ENCODE assay signal across 23 mouse cellular contexts in the genomic region with DNA sequence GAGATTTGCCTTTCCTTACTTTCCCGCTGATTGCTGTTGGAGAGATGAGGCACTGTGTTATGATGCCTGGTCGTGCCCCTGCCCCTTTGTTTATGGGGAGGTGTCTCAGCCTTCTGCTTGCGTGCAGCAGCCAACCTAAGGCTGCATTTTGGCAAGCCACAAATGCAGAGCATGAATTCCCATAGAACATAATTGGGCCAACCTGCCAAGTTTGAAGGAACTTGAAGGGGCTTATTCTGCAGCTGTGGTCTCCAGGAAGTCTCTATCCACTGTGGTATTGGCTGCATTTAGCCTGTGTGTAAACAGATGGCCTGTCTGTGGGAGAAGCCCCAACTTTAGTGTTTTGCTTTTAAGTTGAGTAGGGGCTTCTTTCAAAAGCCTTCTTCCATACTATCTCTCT. TPM values are rescaled to one million over a fixed set of nuclear protein-coding genes. Genes with fewer than 3 reads are reported as not detected.
"Had no signal": no experiment of that assay in that cellular context is flagged by ENCODE, and none has a peak within 500 bp of the region (broad histone marks: within the 10 kb centered on the region; RNA-seq: fewer than 3 reads in every experiment).

No protein-coding gene starts in this region.

- H3K9ac ChIP-seq: liver, embryonic 14.5 days; lung, embryonic 14.5 days; midbrain, embryonic 13.5 days; midbrain, embryonic 15.5 days; neural tube, embryonic 13.5 days; neural tube, embryonic 15.5 days had no signal

- H3K4me2 ChIP-seq: lung, embryonic 14.5 days; midbrain, embryonic 11.5 days; midbrain, embryonic 13.5 days; midbrain, embryonic 15.5 days; neural tube, embryonic 13.5 days; neural tube, embryonic 15.5 days had no signal

- H3K36me3 ChIP-seq: midbrain, embryonic 13.5 days; midbrain, embryonic 15.5 days; neural tube, embryonic 13.5 days; neural tube, embryonic 15.5 days had no signal

- DNase-seq: lung, adult 18-20 months; lung, embryonic 14.5 days; lung, postnatal 10 days; lung, postnatal 4 days; retina, postnatal 1 day; right cerebral cortex, adult 18-20 months; right cerebral cortex, postnatal 25 days; right cerebral cortex, postnatal 4 days; spleen, adult 18-20 months; thymus, adult 18-20 months; thymus, postnatal 14 days; thymus, postnatal 36 days had no signal

- ATAC-seq: midbrain, embryonic 13.5 days; midbrain, embryonic 15.5 days had no signal

- H3K4me3 ChIP-seq: midbrain, embryonic 13.5 days; midbrain, embryonic 15.5 days; myocyte; neural tube, embryonic 13.5 days; neural tube, embryonic 15.5 days had no signal

- H3K27ac ChIP-seq: liver, embryonic 14.5 days; midbrain, embryonic 13.5 days; midbrain, embryonic 15.5 days; neural tube, embryonic 13.5 days; neural tube, embryonic 15.5 days had no signal

- H3K9me3 ChIP-seq: midbrain, embryonic 13.5 days; midbrain, embryonic 15.5 days; neural tube, embryonic 13.5 days; neural tube, embryonic 15.5 days had no signal

RNA-seq across cellular contexts. Expression of a gene that starts 4.5 kb away (rescaled TPM):
- total RNA-seq: megakaryocyte, adult 5-6 weeks; megakaryocyte-erythroid progenitor cell, adult 5-6 weeks had no signal
- polyA plus RNA-seq: liver, embryonic 14.5 days; liver, embryonic 16.5 days; midbrain, embryonic 11.5 days; myocyte; stomach, embryonic 16.5 days had no signal
